Comparison of ENCODE assay signal across 1 mouse cellular context in the genomic region with DNA sequence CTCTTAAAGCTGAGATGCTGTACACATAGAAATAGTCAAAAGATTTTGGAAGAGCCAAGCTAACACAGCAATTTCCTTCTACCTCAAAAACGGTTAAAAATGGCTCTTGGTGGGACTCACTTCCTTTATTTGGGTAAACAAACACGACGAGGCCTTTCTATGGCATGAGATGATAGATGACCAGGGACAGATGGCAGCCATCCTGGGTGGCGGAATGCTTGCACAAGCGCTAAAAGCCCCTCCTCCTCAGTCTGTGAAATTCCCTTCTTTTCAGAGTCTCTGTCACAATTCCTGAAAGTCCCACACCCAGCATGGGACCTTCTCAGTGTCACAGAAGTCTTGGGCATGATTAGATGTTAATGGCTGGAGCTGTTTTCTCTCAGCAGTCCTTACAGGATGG.
TF ChIP-seq lines count a peak whose summit lies in the region.

No protein-coding gene starts in this region.

TF ChIP-seq in MEL, 35 proteins besides CTCF, POLR2A, EP300 and RAD21 (continued from another document):
- no peak for TF ChIP-seq ELF1 (IDR thresholded peaks at IDR 0.05; ENCODE audit: low read depth, low read length)
- TF ChIP-seq UBTF (IDR thresholded peaks at IDR 0.05; ENCODE audit: borderline replicate concordance, insufficient read depth, low read depth, low read length), result no peak
- no peak for TF ChIP-seq USF1 (IDR thresholded peaks at IDR 0.05; ENCODE audit: low read depth, low read length)
- no peak for TF ChIP-seq MAFK (IDR thresholded peaks at IDR 0.05; ENCODE audit: borderline replicate concordance, low read depth, low read length)
- no peak for TF ChIP-seq TAL1 (IDR thresholded peaks at IDR 0.05; ENCODE audit: low read length)
- no peak for TF ChIP-seq ZKSCAN1 (IDR thresholded peaks at IDR 0.05; ENCODE audit: low read depth, low read length)
- no peak for TF ChIP-seq BHLHE40 (IDR thresholded peaks at IDR 0.05; ENCODE audit: borderline replicate concordance, low read depth, low read length)
- TF ChIP-seq ZNF384 (IDR thresholded peaks at IDR 0.05; ENCODE audit: low read depth, low read length), result no peak
- TF ChIP-seq NELFE (IDR thresholded peaks at IDR 0.05; ENCODE audit: low read depth, low read length), result no peak
- no peak for TF ChIP-seq TCF12 (IDR thresholded peaks at IDR 0.05; ENCODE audit: low read depth, low read length)
- TF ChIP-seq SIN3A (IDR thresholded peaks at IDR 0.05; ENCODE audit: low read length), result no peak
- TF ChIP-seq MYB (IDR thresholded peaks at IDR 0.05; ENCODE audit: low read depth, low read length), result no peak
- no peak for TF ChIP-seq CHD1 (IDR thresholded peaks at IDR 0.05; ENCODE audit: low read depth, low read length)
- no peak for TF ChIP-seq E2F4 (IDR thresholded peaks at IDR 0.05; ENCODE audit: borderline replicate concordance, low read depth, low read length)
